Mouse (Mus musculus) midbrain, embryonic 16.5 days (tissue): ENCODE measurements at regions not wholly inside any gene's neighbourhood (a gene's known extent, or its start where the extent isn't known, plus 50 kb on each side); places are given as distances from the start of the nearest gene placed in this dataset.

ENCODE experiments used
- ATAC-seq: fragments of 200-750 bp; cut with Nextera tagmentation; 2 replicates; pipeline ENCODE4 v1.8.0; 2017; ENCODE audit warnings: moderate TSS enrichment
- H3K27ac ChIP-seq: fragments of 300-500 bp; sonication (generic); 2 replicates; pipeline ENCODE4 v1.5.1; 2014; ENCODE audit warnings: mild to moderate bottlenecking, low read length, mixed read lengths
- H3K27me3 ChIP-seq: fragments of 300-500 bp; sonication (generic); 2 replicates; pipeline ENCODE4 v1.6.1; 2014; ENCODE audit warnings: low read depth, low read length, mixed read lengths; ENCODE audit not compliant: control insufficient read depth, insufficient read depth
- H3K36me3 ChIP-seq: fragments of 300-500 bp; sonication (generic); 2 replicates; pipeline ENCODE4 v1.6.1; 2014; ENCODE audit warnings: mild to moderate bottlenecking, low read length, moderate library complexity, mixed read lengths; ENCODE audit not compliant: control insufficient read depth, insufficient read depth
- H3K4me1 ChIP-seq: fragments of 300-500 bp; sonication (generic); 2 replicates; pipeline ENCODE4 v1.6.1; 2014; ENCODE audit warnings: mild to moderate bottlenecking, low read length, mixed read lengths; ENCODE audit not compliant: control insufficient read depth, insufficient read depth
- H3K4me2 ChIP-seq: fragments of 300-500 bp; sonication (generic); 2 replicates; pipeline ENCODE4 v1.6.1; 2014; ENCODE audit warnings: mild to moderate bottlenecking, low read length, mixed read lengths
- H3K4me3 ChIP-seq: fragments of 300-500 bp; sonication (generic); 2 replicates; pipeline ENCODE4 v1.5.1; 2014; ENCODE audit warnings: low read depth, mild to moderate bottlenecking, low read length, moderate library complexity, mixed read lengths
- H3K9ac ChIP-seq: fragments of 300-500 bp; sonication (generic); 2 replicates; pipeline ENCODE4 v1.6.1; 2014; ENCODE audit warnings: low read depth, low read length, mixed read lengths
- H3K9me3 ChIP-seq: fragments of 300-500 bp; sonication (generic); replicated peaks from 2 replicates; pipeline ENCODE4 v1.6.1; 2014; ENCODE audit warnings: mild to moderate bottlenecking, low read length, mixed read lengths; ENCODE audit not compliant: control insufficient read depth, poor library complexity, severe bottlenecking
- WGBS: fragments of 180-500 bp; shearing (Covaris S2); extraction: QIAGEN DNeasy Blood & Tissue Kit; methylation state at CpG from one replicate; pipeline ENCODE4 v1.1.7; 2014; 5-methylcytosine and 5-hydroxymethylcytosine counted together

DNA sequence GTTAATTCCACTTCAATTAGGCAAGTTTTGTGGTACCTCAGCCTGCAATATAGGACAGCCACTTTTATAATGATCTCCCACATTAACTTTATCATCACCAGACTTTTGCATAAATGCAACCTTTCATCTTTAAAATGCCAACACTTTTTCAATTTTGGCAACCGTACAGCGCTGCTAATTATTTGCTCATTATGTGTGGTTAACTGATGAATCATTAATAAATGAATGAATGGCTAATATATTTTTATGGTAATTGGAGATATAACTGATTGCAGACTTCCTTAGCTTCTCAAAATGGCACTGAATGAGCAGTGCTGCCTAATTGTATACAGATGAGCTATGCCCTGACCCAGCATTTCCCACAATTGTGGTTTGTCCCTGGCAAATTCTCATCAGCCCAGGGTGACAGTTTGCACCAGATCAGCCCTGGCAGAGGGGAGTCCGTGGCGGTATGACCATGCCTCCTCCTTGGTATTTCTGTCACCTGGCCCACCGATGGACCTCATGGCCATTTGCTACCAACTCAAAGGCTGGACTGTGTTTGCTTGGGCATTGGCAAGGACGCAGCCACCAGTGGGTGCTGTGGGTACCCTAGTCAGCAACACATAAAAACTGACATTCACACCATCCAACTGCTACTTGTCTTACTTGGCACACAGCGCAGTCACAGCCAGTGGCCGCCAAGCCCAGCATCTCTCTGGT lies 173.7 kb upstream of the Lmo4 start:
- Histone ChIP-seq H3K4me1 (peaks cover 9% of the 10 kb centered on the region; the same call in 1 of the 2 replicates), H3K4me2 (no peak overlapping the region), H3K27ac (no peak overlapping the region), H3K9ac (no peak overlapping the region), H3K27me3 (no peaks in the 10 kb centered on the region), H3K4me3 (no peak overlapping the region), H3K9me3 (no peaks in the 10 kb centered on the region), H3K36me3 (no peaks in the 10 kb centered on the region)
- WGBS: 89% methylated on average over 8 of the region's 8 CpGs
- peak; percentile 41; the same call in 1 of the 2 replicates for ATAC-seq

DNA sequence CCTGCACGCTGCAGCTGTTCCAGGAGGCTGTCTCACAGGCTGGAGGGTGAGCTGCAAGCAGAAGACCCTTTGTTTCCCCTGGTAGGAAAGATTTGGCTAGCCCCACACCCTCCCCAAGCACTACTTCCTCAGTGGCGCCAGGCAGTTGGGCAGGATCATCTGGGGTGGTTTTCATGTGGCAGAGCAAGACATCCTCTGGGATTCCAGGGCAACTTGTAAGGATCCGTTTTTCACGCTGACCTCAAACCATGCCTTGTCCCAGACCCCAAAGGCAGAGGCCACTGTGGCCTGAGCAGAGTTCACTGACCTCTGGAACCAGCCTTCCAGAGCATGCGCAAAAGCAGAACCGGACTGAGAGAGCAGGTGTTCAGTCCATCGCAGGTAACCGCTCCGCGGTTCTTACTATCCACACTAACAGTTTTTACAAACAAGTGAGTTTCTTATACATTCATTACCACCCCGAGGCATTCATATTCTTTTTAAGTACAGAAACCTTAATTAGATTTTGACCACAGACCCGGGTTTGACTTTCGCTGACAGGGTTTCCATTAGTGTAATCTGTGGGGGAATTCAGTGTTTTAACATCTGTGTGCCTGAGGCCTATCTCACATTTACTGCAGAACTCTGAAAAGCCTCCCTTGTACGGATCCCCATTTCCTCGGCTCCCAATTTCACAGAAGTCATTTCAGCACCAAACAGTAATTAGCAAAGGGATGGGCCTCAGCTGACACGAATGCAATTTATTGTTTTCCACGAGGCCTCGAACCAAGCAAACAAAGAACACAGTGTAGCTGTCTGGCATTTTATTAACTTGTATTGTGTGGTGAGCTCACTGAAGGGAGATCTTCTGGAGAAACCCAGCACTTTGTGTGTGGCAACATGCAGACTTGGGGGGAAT lies 172.9 kb upstream of the Lmo4 start:
- Histone ChIP-seq H3K4me3 (no peak overlapping the region), H3K9ac (no peak overlapping the region), H3K9me3 (no peaks in the 10 kb centered on the region), H3K36me3 (no peaks in the 10 kb centered on the region), H3K4me2 (no peak overlapping the region), H3K27ac (no peak overlapping the region), H3K4me1 (peaks cover 9% of the 10 kb centered on the region; the same call in 1 of the 2 replicates), H3K27me3 (no peaks in the 10 kb centered on the region)
- 41% methylated on average over 18 of the region's 18 CpGs for WGBS
- ATAC-seq: no peak

DNA sequence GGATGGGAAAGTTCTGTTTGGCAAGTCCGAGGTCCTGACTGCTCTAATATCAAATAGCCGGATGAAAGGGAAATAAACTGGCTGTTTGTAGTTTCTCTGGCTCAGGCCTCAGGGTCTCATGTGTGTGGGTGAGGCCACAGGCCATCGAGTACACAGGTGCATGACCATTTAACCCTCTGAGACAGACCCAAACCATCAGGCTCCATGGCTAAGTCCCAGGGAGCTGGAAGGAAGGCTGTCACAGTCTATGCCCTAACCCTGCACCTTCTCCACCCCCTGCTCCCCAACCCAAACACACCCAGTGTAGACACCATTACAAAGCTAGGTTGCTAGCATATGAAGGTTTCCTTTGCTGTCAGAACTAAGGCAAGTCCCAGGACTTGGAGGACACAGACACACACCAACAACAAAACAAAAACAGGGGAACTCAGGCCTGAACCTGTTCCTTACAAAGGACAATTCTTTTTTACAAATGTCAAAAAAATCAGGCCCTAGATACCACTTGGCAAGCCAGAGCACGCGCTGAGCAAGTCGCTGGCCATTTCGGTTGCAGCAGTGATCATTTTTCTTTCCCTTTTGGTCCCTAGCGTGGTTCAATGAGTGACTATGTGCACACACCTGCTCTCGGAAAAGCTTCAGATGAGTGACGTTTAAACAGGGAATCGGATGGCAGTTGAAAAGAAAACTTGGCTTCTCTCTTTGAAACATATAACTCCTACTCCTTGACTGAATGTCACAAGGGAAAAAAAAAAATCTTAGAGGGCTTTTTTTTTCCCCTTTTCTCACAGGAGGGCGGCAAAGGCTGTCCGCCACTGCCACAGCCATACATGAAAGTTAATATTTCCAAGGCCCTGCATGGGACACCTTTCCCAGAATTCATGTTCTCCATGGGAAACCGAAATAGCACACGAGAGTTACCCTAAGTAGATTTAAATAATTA lies 171.7 kb upstream of the Lmo4 start:
- no peaks in the 10 kb centered on the region for H3K9me3 ChIP-seq
- H3K27me3 ChIP-seq: no peaks in the 10 kb centered on the region
- no peak overlapping the region for H3K9ac ChIP-seq
- WGBS: 68% methylated on average over 15 of the region's 15 CpGs
- ATAC-seq: no peak
- no peaks in the 10 kb centered on the region for H3K36me3 ChIP-seq
- H3K4me2 ChIP-seq: no peak overlapping the region
- H3K4me1 ChIP-seq: peaks cover 9% of the 10 kb centered on the region; the same call in 1 of the 2 replicates
- H3K27ac ChIP-seq: no peak overlapping the region
- H3K4me3 ChIP-seq: no peak overlapping the region

DNA sequence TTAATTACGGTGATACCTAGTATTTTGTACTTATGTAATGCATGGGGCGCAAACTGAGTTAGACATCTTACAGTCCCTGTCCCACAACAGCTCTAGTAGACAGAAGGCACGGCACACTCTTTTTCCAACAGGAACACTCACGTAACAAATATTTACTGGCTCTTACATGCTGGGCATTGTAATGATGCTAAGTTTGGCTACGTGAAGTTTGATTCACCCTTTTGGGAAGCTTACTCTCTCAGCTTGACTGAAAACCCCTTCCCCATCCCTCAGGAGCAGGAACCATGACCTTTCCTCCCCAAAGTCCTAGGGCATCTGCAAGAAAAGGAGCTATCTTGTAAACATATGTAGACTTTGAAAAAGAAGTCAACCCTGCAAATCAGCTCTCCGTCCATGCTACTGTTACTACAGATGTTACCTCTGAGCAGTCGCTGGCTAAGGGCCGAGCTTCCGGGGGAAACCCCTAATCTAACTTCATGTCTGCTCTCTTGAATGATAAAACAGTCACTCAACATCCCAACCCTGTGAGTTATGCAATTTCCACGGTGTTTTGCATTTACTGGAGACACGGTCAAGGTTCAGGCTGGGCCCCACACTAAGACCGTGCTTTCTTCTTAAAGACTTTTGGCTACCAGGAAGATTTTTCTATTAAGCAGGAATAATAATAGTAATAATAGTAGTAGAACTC lies 170.8 kb upstream of the Lmo4 start:
- Histone ChIP-seq H3K27me3 (no peaks in the 10 kb centered on the region), H3K4me1 (peaks cover 9% of the 10 kb centered on the region; the same call in 1 of the 2 replicates), H3K9me3 (no peaks in the 10 kb centered on the region), H3K4me2 (no peak overlapping the region), H3K9ac (no peak overlapping the region), H3K27ac (no peak overlapping the region), H3K4me3 (no peak overlapping the region), H3K36me3 (no peaks in the 10 kb centered on the region)
- 89% methylated on average over 12 of the region's 12 CpGs for WGBS
- no peak for ATAC-seq

DNA sequence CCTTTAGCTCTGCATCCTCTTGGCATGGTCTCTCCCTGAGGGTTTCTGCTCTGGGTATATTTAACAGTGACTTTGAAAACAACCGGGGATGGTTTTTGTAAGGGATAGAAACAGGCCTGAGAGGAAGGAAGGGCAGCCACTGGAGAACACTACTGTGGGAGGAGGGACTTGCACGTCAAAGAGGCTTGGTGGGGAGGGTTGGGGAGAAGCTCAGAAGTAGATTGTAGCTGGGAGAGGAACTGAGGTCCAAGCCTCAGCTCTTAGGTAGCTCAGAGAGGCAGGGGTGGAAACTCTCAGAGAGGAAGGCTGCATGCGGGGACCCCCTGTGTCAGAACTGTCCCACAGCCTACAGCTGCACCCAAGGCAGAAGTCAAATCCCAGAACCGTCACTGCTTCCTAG lies 163.3 kb upstream of the Lmo4 start:
- WGBS: 58% methylated on average over 4 of the region's 4 CpGs
- Histone ChIP-seq H3K27me3 (no peaks in the 10 kb centered on the region), H3K9ac (no peak overlapping the region), H3K9me3 (no peaks in the 10 kb centered on the region), H3K4me1 (peaks cover 7% of the 10 kb centered on the region; the same call in 1 of the 2 replicates), H3K4me3 (no peak overlapping the region), H3K36me3 (no peaks in the 10 kb centered on the region), H3K27ac (no peak overlapping the region), H3K4me2 (no peak overlapping the region)
- ATAC-seq: peak; percentile 37; the same call in 1 of the 2 replicates

DNA sequence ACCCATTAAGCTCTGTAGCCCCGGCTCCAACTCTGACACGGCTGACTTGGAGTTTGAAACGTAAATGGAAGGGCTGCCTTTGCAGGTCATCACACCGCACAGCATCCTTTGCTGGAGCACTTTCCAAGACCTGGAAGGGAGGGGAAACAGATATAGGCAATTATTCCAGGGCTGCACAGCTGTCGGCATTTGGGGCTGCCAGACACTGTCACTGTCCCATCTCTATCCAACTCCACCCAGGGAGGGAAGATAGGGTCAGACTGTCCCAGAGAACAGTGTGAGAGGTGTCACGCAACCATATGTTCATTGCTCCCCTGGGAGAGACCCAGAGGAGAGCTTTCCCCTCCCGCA lies 162.7 kb upstream of the Lmo4 start:
- 17% methylated on average over 7 of the region's 7 CpGs for WGBS
- H3K4me1 ChIP-seq: peaks cover 7% of the 10 kb centered on the region; the same call in 1 of the 2 replicates
- peak overlapping the region; percentile 31; the same call in 1 of the 2 replicates for H3K9ac ChIP-seq
- peak overlapping the region; percentile 56 for H3K4me2 ChIP-seq
- no peaks in the 10 kb centered on the region for H3K27me3 ChIP-seq
- peak; percentile 40 for ATAC-seq
- no peak overlapping the region for H3K27ac ChIP-seq
- H3K9me3 ChIP-seq: no peaks in the 10 kb centered on the region
- H3K36me3 ChIP-seq: no peaks in the 10 kb centered on the region
- H3K4me3 ChIP-seq: peak overlapping the region; percentile 35

DNA sequence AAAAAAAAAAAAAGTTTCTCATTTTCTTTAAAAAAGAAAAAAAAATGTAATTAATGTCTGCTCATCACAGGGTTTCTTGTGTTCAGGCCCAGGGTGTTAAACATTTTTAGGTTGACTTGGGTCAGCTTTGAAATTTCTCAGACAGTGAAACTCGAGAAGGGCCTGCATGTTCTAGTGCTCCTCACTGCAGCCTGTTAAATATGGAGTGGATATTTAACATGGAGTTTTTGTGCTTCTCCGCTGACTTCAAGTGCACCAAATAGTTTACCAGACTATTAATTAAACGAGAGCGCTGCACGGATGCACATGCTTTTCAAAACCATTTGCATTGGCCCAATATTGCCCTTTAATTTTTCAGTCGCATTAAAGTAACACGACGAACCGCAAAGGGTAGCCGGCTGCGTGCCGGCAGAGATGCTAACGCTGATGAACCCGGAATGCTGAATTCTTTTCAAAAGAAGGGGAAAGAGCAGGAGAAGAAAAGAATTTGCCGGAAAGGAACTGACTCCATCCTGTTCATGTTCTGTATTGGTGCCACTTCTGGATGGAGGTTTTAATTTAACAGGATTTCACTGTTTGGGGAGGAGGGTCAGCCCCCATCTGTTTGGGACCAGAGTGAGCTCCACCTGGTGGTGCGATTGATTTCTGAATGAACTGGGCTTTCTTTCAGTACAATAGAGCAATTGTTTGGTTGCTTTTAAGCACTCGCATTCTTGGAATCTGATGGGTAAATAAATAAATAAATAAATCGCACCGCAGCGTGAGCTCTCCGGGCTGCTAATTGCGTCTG lies 162.2 kb upstream of the Lmo4 start:
- H3K27me3 ChIP-seq: no peaks in the 10 kb centered on the region
- 13% methylated on average over 22 of the region's 22 CpGs for WGBS
- H3K4me1 ChIP-seq: peaks cover 7% of the 10 kb centered on the region; the same call in 1 of the 2 replicates
- H3K27ac ChIP-seq: no peak overlapping the region
- H3K4me2 ChIP-seq: peak overlapping the region; percentile 56
- peak overlapping the region; percentile 31; the same call in 1 of the 2 replicates for H3K9ac ChIP-seq
- H3K36me3 ChIP-seq: no peaks in the 10 kb centered on the region
- ATAC-seq: peak; percentile 72
- H3K9me3 ChIP-seq: no peaks in the 10 kb centered on the region
- peak overlapping the region; percentile 35 for H3K4me3 ChIP-seq
